Mouse (Mus musculus) CH12.LX (cell line): ENCODE measurements around the gene Gm6408. TPM values are rescaled to one million over a fixed set of nuclear protein-coding genes. Genes with fewer than 3 reads are reported as not detected.
"Not testable (repeated sequence)": the region's sequence is repeated elsewhere in the genome, so short reads cannot be mapped to it uniquely, and the experiment has no call there.

ENCODE experiments used
- DNase-seq: peaks from one replicate; pipeline ENCODE4 v3.0.0-alpha.2; 2013; ENCODE audit errors: extremely low read depth
- H3K27ac ChIP-seq: 2 replicates; pipeline ENCODE4 v1.5.1; 2012; ENCODE audit warnings: low read depth, mild to moderate bottlenecking, control low read depth, moderate library complexity; ENCODE audit not compliant: insufficient read depth
- H3K27me3 ChIP-seq: replicated peaks from 2 replicates; pipeline ENCODE3; 2012; ENCODE audit warnings: inconsistent platforms
- H3K36me3 ChIP-seq, 2 experiments: replicated peaks in 1 of 2; 2 replicates each; pipeline versions ENCODE3 to v1.6.1; 2012; ENCODE audit warnings: inconsistent platforms in 1 of 2, low read length in 1 of 2, mild to moderate bottlenecking in 1 of 2, mixed read lengths in 1 of 2, moderate library complexity in 1 of 2; ENCODE audit not compliant: control insufficient read depth in 1 of 2, insufficient read depth in 1 of 2
- H3K4me1 ChIP-seq, 2 experiments: 2 replicates each; pipeline ENCODE4 v1.6.1; 2012; ENCODE audit warnings: inconsistent platforms in 1 of 2, moderate library complexity in 1 of 2; ENCODE audit not compliant: insufficient read depth in 2 of 2, control insufficient read depth in 1 of 2
- H3K4me2 ChIP-seq: 2 replicates; pipeline ENCODE4 v1.6.1; 2012; ENCODE audit warnings: low read depth, mild to moderate bottlenecking, control low read depth; ENCODE audit not compliant: poor library complexity, insufficient read depth, severe bottlenecking
- H3K4me3 ChIP-seq, 3 experiments: fragments of 150-350 bp in 1 of 3; sonication (generic) in 1 of 3; replicated peaks in 1 of 3; 2 replicates each; pipeline versions ENCODE3 to v1.5.1; 2011 to 2012; ENCODE audit warnings: low read depth in 2 of 3, low read length in 2 of 3, mild to moderate bottlenecking in 2 of 3, moderate library complexity in 2 of 3, control low read depth in 1 of 3, improper control_type of control experiment in 1 of 3, inconsistent platforms in 1 of 3, mixed read lengths in 1 of 3; ENCODE audit not compliant: poor library complexity in 1 of 3
- H3K79me2 ChIP-seq: replicated peaks from 2 replicates; pipeline ENCODE4 v1.6.1; 2012; ENCODE audit warnings: mild to moderate bottlenecking, moderate library complexity; ENCODE audit not compliant: control insufficient read depth, poor library complexity, insufficient read depth, severe bottlenecking; ENCODE audit errors: extremely low read depth
- H3K9ac ChIP-seq: 2 replicates; pipeline ENCODE4 v1.6.1; 2012; ENCODE audit warnings: low read depth, mild to moderate bottlenecking, control low read depth, moderate library complexity; ENCODE audit not compliant: insufficient read depth
- H3K9me3 ChIP-seq: replicated peaks from 2 replicates; pipeline ENCODE3; 2012; ENCODE audit warnings: low read length, inconsistent platforms, mixed read lengths
- BHLHE40 ChIP-seq: IDR thresholded peaks from 2 replicates; pipeline ENCODE4 v1.6.1; 2011; ENCODE audit warnings: mild to moderate bottlenecking, low read depth, low read length, improper control_type of control experiment
- CHD2 ChIP-seq: IDR thresholded peaks from 2 replicates; pipeline ENCODE4 v1.6.1; 2011; ENCODE audit warnings: low read length, improper control_type of control experiment
- CTCF ChIP-seq, 2 experiments: IDR thresholded peaks in 1 of 2; conservative IDR thresholded peaks in 1 of 2; 2 replicates each; pipeline ENCODE4 v1.5.1; 2011 to 2012; ENCODE audit warnings: low read depth in 2 of 2, low read length in 2 of 2, improper control_type of control experiment in 1 of 2, inconsistent platforms in 1 of 2, mild to moderate bottlenecking in 1 of 2, moderate library complexity in 1 of 2
- IRF4 ChIP-seq: IDR thresholded peaks from 2 replicates; pipeline ENCODE4 v1.6.1; 2014; ENCODE audit warnings: low read depth, mild to moderate bottlenecking, inconsistent platforms, low read length, improper control_type of control experiment
- MAX ChIP-seq: IDR thresholded peaks from 2 replicates; pipeline ENCODE4 v1.6.1; 2011; ENCODE audit warnings: low read length, improper control_type of control experiment
- MXI1 ChIP-seq: IDR thresholded peaks from 2 replicates; pipeline ENCODE4 v1.6.1; 2011; ENCODE audit warnings: mild to moderate bottlenecking, low read depth, low read length, improper control_type of control experiment
- MYC ChIP-seq: IDR thresholded peaks from 2 replicates; pipeline ENCODE4 v1.6.1; 2011; ENCODE audit warnings: low read depth, mild to moderate bottlenecking, improper control_type of control experiment, low read length
- NRF1 ChIP-seq: IDR thresholded peaks from 2 replicates; pipeline ENCODE4 v1.6.1; 2014; ENCODE audit warnings: low read depth, mild to moderate bottlenecking, inconsistent platforms, low read length, improper control_type of control experiment, moderate library complexity
- RAD21 ChIP-seq: IDR thresholded peaks from 2 replicates; pipeline ENCODE4 v1.6.1; 2011; ENCODE audit warnings: low read depth, mild to moderate bottlenecking, low read length, improper control_type of control experiment, moderate library complexity
- SMC3 ChIP-seq: IDR thresholded peaks from 2 replicates; pipeline ENCODE4 v1.6.1; 2011; ENCODE audit warnings: low read depth, low read length, improper control_type of control experiment
- ZC3H11A ChIP-seq: IDR thresholded peaks from 2 replicates; pipeline ENCODE4 v1.6.1; 2012; ENCODE audit warnings: low read depth, mild to moderate bottlenecking, inconsistent platforms, low read length, improper control_type of control experiment
- dilution Hi-C: fragments of 300-500 bp; cut with MboI; formaldehyde crosslinking; loops from 2 replicates; pipeline ENCODE4 v1.14.3; 2020; ENCODE audit warnings: low sequenced_read_pairs; ENCODE audit not compliant: extremely low pct_unique_long_range_greater_than_20kb, extremely low pct_ligation_motif_present
- in situ Hi-C: fragments of 300-500 bp; cut with MboI; formaldehyde crosslinking; loops from 3 replicates; pipeline ENCODE4 v1.14.3; 2019; ENCODE audit warnings: low sequenced_read_pairs, low pct_ligation_motif_present, low pct_unique_long_range_greater_than_20kb, mixed read lengths
- polyA plus RNA-seq: library from polyadenylated mRNA; unstranded; fragments of >175 nt; gene quantifications from 2 replicates; pipeline ENCODE4 v1.2.1, GENCODE M21; 2012; ENCODE audit warnings: low read depth; ENCODE audit not compliant: insufficient read length
- total RNA-seq, 2 experiments: library from RNA; depleted of rRNA; stranded (reverse); fragments of 300-350 nt in 1 of 2; fragments of >200 nt in 1 of 2; gene quantifications; 2 replicates each; pipeline ENCODE4 v1.2.3; 2012 to 2014

The Gm6408 gene
- total and polyA plus RNA-seq, 3 experiments: not detected

DNA sequence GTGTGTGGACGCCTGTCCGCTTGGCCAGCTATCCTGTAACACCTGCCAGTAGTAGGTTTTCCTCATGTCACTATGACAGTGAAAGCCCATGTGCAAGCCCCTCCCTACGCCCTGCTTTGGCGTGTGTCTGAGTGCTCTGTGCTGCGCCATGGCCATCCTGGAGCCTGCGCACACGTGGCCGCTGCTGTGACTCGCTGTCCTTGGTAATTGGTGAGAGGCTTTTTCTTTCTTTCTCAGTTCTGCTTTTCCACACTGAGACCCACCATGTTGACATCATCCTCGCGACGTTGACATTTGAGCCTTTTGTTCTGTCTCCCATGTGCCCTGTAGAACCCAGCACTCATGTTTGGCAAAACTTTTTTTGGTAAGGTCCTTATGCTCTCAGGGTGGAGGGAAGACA lies 9.9 kb upstream of the Gm6408 start:
- peak; percentile 35 for DNase-seq
- Histone ChIP-seq H3K9me3 (no peaks in the 10 kb centered on the region), H3K36me3 (no peaks in the 10 kb centered on the region), H3K9ac (no peak overlapping the region), H3K4me2 (peak overlapping the region; percentile 22), H3K27me3 (peaks cover 73% of the 10 kb centered on the region), H3K27ac (no peak overlapping the region), H3K79me2 (no peaks in the 10 kb centered on the region), H3K4me3 (no peak overlapping the region), H3K4me1 (peaks cover 2% of the 10 kb centered on the region in 2 experiments; a peak in 2 of 4 replicates)
- dilution Hi-C loops: no loop called here
- in situ Hi-C loops: loop anchor here (10.0 to 25.0 kb wide), 2 partner anchors 137 to 285 kb away; partner anchors contain the start of gene 1700001J03Rik
- TF ChIP-seq IRF4 (peak; percentile 85), MYC (peak; percentile 86; the same call in 1 of the 2 replicates), MAX (peak; percentile 85), BHLHE40 (peak; percentile 33; the same call in 1 of the 2 replicates), MXI1 (peak; percentile 48), CHD2 (no peak), ZC3H11A (no peak), NRF1 (peak; percentile 74)

DNA sequence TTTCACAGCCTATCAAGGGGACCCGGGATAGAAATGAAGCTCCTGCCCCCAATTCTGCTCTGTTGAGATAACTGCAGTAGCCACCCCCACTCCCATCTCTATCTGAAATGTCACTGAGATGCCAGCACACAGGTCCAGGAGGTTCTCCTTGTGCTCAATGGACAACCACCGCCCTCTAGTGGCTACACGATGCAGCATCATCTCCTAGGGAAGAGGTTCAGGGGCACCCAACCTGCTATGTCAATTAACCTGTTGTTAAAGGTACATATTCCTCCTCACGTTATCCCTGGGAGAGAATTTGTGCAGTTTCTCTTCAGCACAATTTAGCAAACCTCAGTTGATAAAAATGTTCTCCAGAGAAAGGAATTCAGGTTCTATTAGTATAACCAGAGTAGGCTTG lies 2.2 kb upstream of the Gm6408 start:
- TF ChIP-seq SMC3 (peak; percentile 45), RAD21 (peak; percentile 28), CTCF (conservative IDR thresholded peaks at IDR 0.05 in 1 of 2, IDR thresholded peaks at IDR 0.05 in 1 of 2; ENCODE audit: low read depth in 2 of 2, low read length in 2 of 2) (peak; percentile 49 to 50; a peak in 3 of 4 replicates)
- H3K27ac ChIP-seq, H3K4me1 ChIP-seq, H3K79me2 ChIP-seq, dilution Hi-C loops, H3K9me3 ChIP-seq, H3K4me3 ChIP-seq, H3K9ac ChIP-seq, H3K4me2 ChIP-seq, H3K36me3 ChIP-seq: not testable (repeated sequence)
- H3K27me3 ChIP-seq: peaks cover 12% of the 10 kb centered on the region
- in situ Hi-C loops: loop anchor here (10.0 kb wide), 1 partner anchor 145 kb away; no protein-coding TSS in a partner anchor
- peak; percentile 2 for DNase-seq

DNA sequence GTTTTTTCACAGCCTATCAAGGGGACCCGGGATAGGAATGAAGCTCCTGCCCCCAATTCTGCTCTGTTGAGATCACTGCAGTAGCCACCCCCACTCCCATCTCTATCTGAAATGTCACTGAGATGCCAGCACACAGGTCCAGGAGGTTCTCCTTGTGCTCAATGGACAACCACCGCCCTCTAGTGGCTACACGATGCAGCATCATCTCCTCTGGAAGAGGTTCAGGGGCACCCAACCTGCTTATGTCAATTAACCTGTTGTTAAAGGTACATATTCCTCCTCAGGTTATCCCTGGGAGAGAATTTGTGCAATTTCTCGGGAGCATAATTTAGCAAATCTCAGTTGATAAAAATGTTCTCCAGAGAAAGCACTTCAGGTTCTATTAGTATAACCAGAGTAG lies 7.2 kb downstream of the Gm6408 start:
- dilution Hi-C loops, DNase-seq, in situ Hi-C loops, H3K27me3 ChIP-seq, H3K4me2 ChIP-seq, H3K9me3 ChIP-seq, H3K4me3 ChIP-seq, H3K36me3 ChIP-seq, H3K27ac ChIP-seq, H3K4me1 ChIP-seq, H3K79me2 ChIP-seq, H3K9ac ChIP-seq: not testable (repeated sequence)

DNA sequence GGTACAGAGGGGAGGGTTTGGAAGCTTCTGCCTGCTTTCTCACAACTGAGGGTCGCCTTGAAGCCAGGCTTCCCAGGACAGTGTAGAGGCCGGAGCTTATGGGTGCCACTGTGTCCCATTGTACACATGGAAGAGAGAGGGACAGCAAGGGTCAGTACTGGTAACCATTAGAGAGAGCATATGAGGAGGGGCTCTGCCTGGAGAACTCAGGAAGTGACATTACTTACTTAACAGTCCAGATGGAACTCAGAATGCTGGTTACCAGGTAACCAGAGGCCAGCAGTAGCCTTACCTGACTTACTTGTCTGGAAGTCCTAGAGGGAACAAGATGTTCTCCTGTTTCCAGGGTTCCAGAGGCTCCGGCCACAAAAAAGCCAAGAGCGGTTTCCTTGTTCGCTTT lies 9.3 kb downstream of the Gm6408 start, which contains the start of gene Gm6370:
Gm6370 (plus strand) TSS at position 301 of the 400 bp plus-strand sequence.
- H3K4me2 ChIP-seq, in situ Hi-C loops, H3K27ac ChIP-seq, H3K79me2 ChIP-seq, H3K27me3 ChIP-seq, H3K36me3 ChIP-seq, dilution Hi-C loops, H3K4me1 ChIP-seq, H3K9me3 ChIP-seq, DNase-seq, H3K4me3 ChIP-seq, H3K9ac ChIP-seq: not testable (repeated sequence)

DNA sequence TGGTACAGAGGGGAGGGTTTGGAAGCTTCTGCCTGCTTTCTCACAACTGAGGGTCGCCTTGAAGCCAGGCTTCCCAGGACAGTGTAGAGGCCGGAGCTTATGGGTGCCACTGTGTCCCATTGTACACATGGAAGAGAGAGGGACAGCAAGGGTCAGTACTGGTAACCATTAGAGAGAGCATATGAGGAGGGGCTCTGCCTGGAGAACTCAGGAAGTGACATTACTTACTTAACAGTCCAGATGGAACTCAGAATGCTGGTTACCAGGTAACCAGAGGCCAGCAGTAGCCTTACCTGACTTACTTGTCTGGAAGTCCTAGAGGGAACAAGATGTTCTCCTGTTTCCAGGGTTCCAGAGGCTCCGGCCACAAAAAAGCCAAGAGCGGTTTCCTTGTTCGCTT lies 20.3 kb downstream of the Gm6408 start, which contains the start of gene 4930449I24Rik:
4930449I24Rik (plus strand) TSS at position 301 of the 400 bp plus-strand sequence.
- dilution Hi-C loops, H3K27me3 ChIP-seq, H3K9me3 ChIP-seq, DNase-seq, H3K4me1 ChIP-seq, in situ Hi-C loops, H3K4me2 ChIP-seq, H3K4me3 ChIP-seq, H3K79me2 ChIP-seq, H3K27ac ChIP-seq, H3K36me3 ChIP-seq, H3K9ac ChIP-seq: not testable (repeated sequence)
